11 mouse cellular contexts compared by ENCODE assay signal in genomic region chr1:158353656-158354371, GRCm38 (mm10). TPM values are rescaled to one million over a fixed set of nuclear protein-coding genes. Genes with fewer than 3 reads are reported as not detected.
A peak's percentile ranks its signal among the peaks of the same experiment; 100 is the strongest.
DNase-seq lines count a peak whose midpoint lies in the region; ATAC-seq and TF ChIP-seq lines count a peak whose summit lies in the region.
"Had no signal": no experiment of that assay in that cellular context is flagged by ENCODE, and none has a peak within 500 bp of the region (broad histone marks: within the 10 kb centered on the region; RNA-seq: fewer than 3 reads in every experiment).

No protein-coding gene starts in this region.

- DNase-seq in kidney, postnatal 0 days (ENCODE audit: low spot score) = peak; percentile 22
- DNase-seq in kidney, adult 2 months = no peak
- DNase-seq in brain, adult 2 months (ENCODE audit: low read depth, low spot score) = peak; percentile 59
- DNase-seq in lung, postnatal 36 days = peak; percentile 2
- DNase-seq in thymus, postnatal 14 days = no peak
- no peak for DNase-seq in spleen, postnatal 14 days (ENCODE audit: low spot score in 2 of 2)
- DNase-seq: layer of hippocampus, postnatal 36 days; right cerebral cortex, adult 18-20 months had no signal

- H3K9me3 ChIP-seq in kidney, postnatal 0 days (replicated peaks; ENCODE audit: low read length) = no peaks in the 10 kb centered on the region
- H3K9me3 ChIP-seq in forebrain, embryonic 15.5 days = no peaks in the 10 kb centered on the region
- H3K9me3 ChIP-seq: limb, embryonic 13.5 days had no signal

- H3K4me1 ChIP-seq in kidney, postnatal 0 days (replicated peaks; ENCODE audit: insufficient read depth, low read length) = no peaks in the 10 kb centered on the region
- no peaks in the 10 kb centered on the region for H3K4me1 ChIP-seq in kidney, adult 2 months (ENCODE audit: control insufficient read depth, insufficient read depth, low read length)
- peaks cover 41% of the 10 kb centered on the region for H3K4me1 ChIP-seq in forebrain, embryonic 15.5 days

- no peak overlapping the region for H3K4me3 ChIP-seq in kidney, postnatal 0 days (replicated peaks; ENCODE audit: low read depth, low read length)
- H3K4me3 ChIP-seq in kidney, adult 2 months (ENCODE audit: insufficient read depth, low read depth, low read length) = no peak overlapping the region
- peak overlapping the region; percentile 65 for H3K4me3 ChIP-seq in forebrain, embryonic 15.5 days
- H3K4me3 ChIP-seq: limb, embryonic 13.5 days had no signal

- H3K9ac ChIP-seq in kidney, postnatal 0 days (ENCODE audit: low read depth, low read length) = no peak overlapping the region
- H3K9ac ChIP-seq in forebrain, embryonic 15.5 days (replicated peaks) = peak overlapping the region; percentile 60
- H3K9ac ChIP-seq: limb, embryonic 13.5 days had no signal

- 68% methylated on average over 5 of the region's 5 CpGs for WGBS in kidney, postnatal 0 days
- 74% methylated on average over 5 of the region's 5 CpGs for WGBS in kidney, adult 2 months
- 78% methylated on average over 5 of the region's 5 CpGs for WGBS in forebrain, embryonic 15.5 days

- H3K27ac ChIP-seq in kidney, postnatal 0 days = no peak overlapping the region
- H3K27ac ChIP-seq in kidney, adult 2 months (ENCODE audit: insufficient read depth, low read depth, low read length) = no peak overlapping the region
- no peak overlapping the region for H3K27ac ChIP-seq in forebrain, embryonic 15.5 days (replicated peaks)
- H3K27ac ChIP-seq: limb, embryonic 13.5 days had no signal

- TF ChIP-seq CTCF in kidney, postnatal 0 days (IDR thresholded peaks at IDR 0.05; ENCODE audit: low read depth) = no peak
- no peak for TF ChIP-seq CTCF in kidney, adult 2 months (conservative IDR thresholded peaks at IDR 0.05; ENCODE audit: insufficient read depth, insufficient read length, low read depth, low read length)

- H3K27me3 ChIP-seq in kidney, postnatal 0 days (ENCODE audit: insufficient read depth, low read length) = no peaks in the 10 kb centered on the region; the same call in 1 of the 2 replicates
- no peaks in the 10 kb centered on the region for H3K27me3 ChIP-seq in kidney, adult 2 months (replicated peaks; ENCODE audit: control insufficient read depth, insufficient read depth, low read length)
- no peaks in the 10 kb centered on the region for H3K27me3 ChIP-seq in forebrain, embryonic 15.5 days

- no peak overlapping the region for H3K4me2 ChIP-seq in kidney, postnatal 0 days (ENCODE audit: low read length)
- peak overlapping the region; percentile 80 for H3K4me2 ChIP-seq in forebrain, embryonic 15.5 days (replicated peaks)
- H3K4me2 ChIP-seq: limb, embryonic 13.5 days had no signal

- no peaks in the 10 kb centered on the region for H3K36me3 ChIP-seq in kidney, postnatal 0 days (ENCODE audit: insufficient read depth, low read length)
- no peaks in the 10 kb centered on the region for H3K36me3 ChIP-seq in kidney, adult 2 months (ENCODE audit: control insufficient read depth, insufficient read depth, low read length)
- H3K36me3 ChIP-seq in forebrain, embryonic 15.5 days = no peaks in the 10 kb centered on the region
- H3K36me3 ChIP-seq: limb, embryonic 13.5 days had no signal

- ATAC-seq in kidney, postnatal 0 days (replicated peaks; ENCODE audit: low FRiP score, low read depth) = no peak
- no peak for ATAC-seq in forebrain, embryonic 15.5 days (replicated peaks)
- ATAC-seq in CD4-positive, CD25-positive, alpha-beta regulatory T cell, adult 4 months = no peak

- no peak for TF ChIP-seq POLR2A in kidney, adult 2 months (IDR thresholded peaks at IDR 0.05; ENCODE audit: low read depth, low read length)

RNA-seq across cellular contexts. Expression of gene Brinp2, which starts 2.3 kb away (rescaled TPM):
- 0.09 and 0.10 TPM in 2 replicates for polyA plus RNA-seq in kidney, postnatal 0 days (2015; fragmentation: Nextera tagmentation; extraction: Ambion mirVana)
- polyA plus RNA-seq in kidney, adult 2 months (2012; rRNA removed) = 0.16 and 0.36 TPM in 2 replicates
- 42.0 and 43.9 TPM in 2 replicates for polyA plus RNA-seq in forebrain, embryonic 15.5 days (2015; fragmentation: Nextera tagmentation; extraction: Ambion mirVana)
- polyA plus RNA-seq in CD4-positive, CD25-positive, alpha-beta regulatory T cell, adult 4 months (2017; shearing (Covaris generic)) = under 1 TPM in 1 of 2 experiments, not detected in 1; 0.14 TPM

RNA-seq across cellular contexts. Expression of gene Astn1, which starts 8.3 kb away (rescaled TPM):
- 0.38 and 0.51 TPM in 2 replicates for polyA plus RNA-seq in kidney, postnatal 0 days (2015; fragmentation: Nextera tagmentation; extraction: Ambion mirVana)
- polyA plus RNA-seq in kidney, adult 2 months (2012; rRNA removed) = 0.49 and 0.84 TPM in 2 replicates
- 34.5 and 35.2 TPM in 2 replicates for polyA plus RNA-seq in forebrain, embryonic 15.5 days (2015; fragmentation: Nextera tagmentation; extraction: Ambion mirVana)
- not detected for polyA plus RNA-seq in CD4-positive, CD25-positive, alpha-beta regulatory T cell, adult 4 months (2017; shearing (Covaris generic))

Comparison
In these comparisons a context has a peak if more than half of its experiments do, and no peak if none do; other contexts are left out.
1. DNase-seq: peak in kidney, postnatal 0 days (single experiment), brain, adult 2 months (single experiment) and lung, postnatal 36 days (single experiment); none in kidney, adult 2 months (single experiment), thymus, postnatal 14 days (single experiment) and spleen, postnatal 14 days (0 of 2).
2. RNA of gene Brinp2, which starts 2.3 kb away (polyA plus RNA-seq): 42.0 to 43.9 TPM in forebrain, embryonic 15.5 days; 0.16 to 0.36 TPM in kidney, adult 2 months, 0.14 TPM in CD4-positive, CD25-positive, alpha-beta regulatory T cell, adult 4 months and 0.09 to 0.10 TPM in kidney, postnatal 0 days; every median in the first group is over 10 times any median in the second.
3. RNA of gene Astn1, which starts 8.3 kb away (polyA plus RNA-seq): 34.5 to 35.2 TPM in forebrain, embryonic 15.5 days; 0.49 to 0.84 TPM in kidney, adult 2 months, 0.38 to 0.51 TPM in kidney, postnatal 0 days and not detected in CD4-positive, CD25-positive, alpha-beta regulatory T cell, adult 4 months; every median in the first group is over 10 times any median in the second.